Mouse (Mus musculus): ENCODE measurements around the gene Fermt3.
A peak's percentile ranks its signal among the peaks of the same experiment; 100 is the strongest.

Fermt3 gene

DNA sequence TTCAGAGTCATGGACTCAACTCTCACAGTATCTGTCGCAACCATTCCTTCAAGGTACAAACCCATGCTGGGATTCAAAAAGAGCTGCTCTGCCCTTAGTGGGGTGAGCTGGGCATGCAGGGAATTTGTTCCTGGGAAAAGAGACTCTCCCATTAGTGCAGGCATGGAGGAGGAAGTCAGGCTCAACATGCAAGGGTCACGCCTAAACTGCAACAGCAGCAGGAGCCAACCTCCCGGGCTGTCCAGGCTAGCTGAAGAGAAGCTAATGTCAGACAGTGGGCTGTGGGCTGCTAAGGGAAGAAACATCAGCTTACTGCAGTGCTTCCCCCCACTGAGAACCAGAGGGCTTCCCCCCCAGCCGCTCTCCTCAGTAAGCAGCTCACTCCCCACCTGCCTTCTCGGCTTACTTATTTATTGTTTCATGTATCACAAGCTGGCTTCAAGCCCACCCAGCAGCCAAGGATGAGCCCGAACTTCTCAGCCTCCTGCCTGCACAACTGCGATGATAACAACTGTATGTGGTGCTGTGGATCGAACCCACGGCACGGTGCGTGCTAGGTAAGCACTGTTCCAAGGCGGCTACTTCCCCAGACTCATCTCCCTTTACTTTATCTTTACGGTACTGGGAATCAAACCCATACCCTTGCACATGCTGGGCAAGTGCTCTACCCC, 46.9 kb downstream of the Fermt3 start:
- DNase-seq (ENCODE audit: low read depth, low spot score), result no peak

DNA sequence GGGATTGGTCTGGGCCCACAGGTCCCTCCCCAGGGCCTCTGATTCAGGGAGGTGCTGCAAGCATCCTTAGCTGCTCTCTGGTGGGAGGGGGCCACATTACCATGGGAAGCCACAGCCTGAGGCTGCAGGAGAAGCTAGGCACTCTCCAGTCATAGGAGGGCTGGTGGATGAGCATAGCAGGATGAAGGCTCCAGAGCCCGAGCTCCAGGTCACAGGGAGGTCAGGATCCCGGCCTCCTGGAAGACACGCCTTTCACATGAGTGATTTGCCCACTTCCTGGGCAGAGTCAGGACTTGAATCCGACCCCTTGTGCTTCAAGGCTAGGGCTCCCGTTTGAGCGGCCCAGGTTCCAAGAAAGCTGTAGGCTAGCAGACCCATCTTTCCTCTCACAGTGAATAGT, 47.6 kb downstream of the Fermt3 start:
- DNase-seq (ENCODE audit: low read depth, low spot score), result no peak

DNA sequence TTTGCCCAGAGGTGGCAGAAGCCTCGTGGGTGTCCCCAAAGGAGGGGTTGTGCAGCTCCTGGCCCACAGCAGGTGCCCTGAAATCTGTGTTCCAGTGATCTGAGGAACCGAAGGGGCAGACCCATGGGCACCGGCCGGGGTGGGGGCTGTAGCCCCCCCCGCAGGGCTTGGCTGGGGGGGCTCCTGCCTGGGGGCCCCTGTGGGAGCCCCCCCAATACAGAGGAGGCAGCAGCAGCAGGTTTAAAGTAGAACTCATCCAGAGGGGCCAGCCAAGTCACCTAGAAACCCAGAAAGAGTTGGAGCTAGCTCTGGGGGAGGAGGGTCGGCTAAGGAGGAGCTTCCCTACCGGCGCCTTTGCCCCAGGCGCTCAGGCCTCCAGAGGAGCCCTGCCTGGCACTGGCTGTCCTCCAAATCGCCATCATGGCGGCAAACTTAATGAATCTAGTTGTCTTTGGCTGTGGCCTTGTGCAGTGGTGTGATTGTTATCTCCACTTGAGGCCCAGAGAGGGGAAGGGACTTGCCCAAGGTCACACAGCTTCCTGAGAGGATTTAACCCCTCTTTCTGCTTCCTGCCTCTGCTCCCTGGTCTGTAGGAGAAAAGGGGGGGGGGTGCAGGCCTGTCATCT, 48.7 kb downstream of the Fermt3 start:
- DNase-seq (ENCODE audit: low read depth, low spot score), result no peak

DNA sequence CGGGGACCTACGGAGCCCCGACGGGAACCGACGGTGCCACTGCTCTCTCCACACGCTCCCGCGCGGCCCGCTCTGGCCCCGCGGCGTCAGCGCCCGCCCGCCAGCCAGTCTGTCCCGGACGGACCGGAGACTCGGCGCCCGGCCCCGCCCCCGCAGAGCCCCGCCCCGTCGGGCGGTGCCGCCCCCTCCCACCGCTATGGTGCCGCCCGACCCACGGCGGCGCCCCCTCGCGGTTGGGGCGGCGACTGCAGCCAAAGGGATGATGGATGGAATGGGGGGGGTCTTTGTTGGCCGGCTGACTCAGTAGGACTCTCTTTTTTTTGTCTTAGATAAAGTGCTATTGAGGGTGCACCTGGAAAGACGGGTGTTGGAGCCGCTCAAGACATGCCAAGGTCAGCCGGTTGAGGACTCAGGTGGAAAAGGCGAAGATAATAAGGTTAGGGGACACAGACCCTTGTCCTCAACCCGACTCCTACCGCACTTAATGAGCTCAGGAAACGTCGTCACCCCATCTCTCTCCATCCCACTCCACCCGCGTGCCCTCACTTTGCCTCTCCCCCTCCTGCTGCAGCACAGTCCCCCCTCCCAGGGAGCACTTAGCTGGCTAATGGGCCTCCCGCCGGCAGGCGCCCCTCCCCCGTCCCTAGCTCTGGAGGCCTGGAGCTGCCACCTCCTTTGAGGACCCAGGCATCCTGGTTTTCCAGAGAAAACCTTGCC, 49.4 kb downstream of the Fermt3 start:
- DNase-seq (ENCODE audit: low read depth, low spot score), result no peak

DNA sequence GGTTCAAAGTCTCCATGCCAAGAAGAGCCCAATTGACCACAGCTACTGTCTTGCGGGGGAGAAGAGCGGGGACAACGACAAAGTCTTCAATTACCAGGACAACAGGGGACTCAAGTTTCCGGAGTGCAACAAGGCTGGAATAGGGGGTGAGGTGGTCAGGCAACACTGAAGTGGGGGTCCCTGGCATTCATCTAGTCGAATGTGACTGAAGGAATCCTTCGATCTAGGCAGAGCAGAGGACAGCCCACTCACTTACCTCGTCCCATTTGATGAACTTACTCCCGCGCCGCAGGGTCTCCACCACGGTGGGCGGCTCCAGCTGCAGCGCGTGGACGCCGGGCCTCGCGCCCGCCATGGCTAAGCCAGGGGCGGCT, 50.0 kb downstream of the Fermt3 start:
- DNase-seq (ENCODE audit: low read depth, low spot score), result no peak

DNA sequence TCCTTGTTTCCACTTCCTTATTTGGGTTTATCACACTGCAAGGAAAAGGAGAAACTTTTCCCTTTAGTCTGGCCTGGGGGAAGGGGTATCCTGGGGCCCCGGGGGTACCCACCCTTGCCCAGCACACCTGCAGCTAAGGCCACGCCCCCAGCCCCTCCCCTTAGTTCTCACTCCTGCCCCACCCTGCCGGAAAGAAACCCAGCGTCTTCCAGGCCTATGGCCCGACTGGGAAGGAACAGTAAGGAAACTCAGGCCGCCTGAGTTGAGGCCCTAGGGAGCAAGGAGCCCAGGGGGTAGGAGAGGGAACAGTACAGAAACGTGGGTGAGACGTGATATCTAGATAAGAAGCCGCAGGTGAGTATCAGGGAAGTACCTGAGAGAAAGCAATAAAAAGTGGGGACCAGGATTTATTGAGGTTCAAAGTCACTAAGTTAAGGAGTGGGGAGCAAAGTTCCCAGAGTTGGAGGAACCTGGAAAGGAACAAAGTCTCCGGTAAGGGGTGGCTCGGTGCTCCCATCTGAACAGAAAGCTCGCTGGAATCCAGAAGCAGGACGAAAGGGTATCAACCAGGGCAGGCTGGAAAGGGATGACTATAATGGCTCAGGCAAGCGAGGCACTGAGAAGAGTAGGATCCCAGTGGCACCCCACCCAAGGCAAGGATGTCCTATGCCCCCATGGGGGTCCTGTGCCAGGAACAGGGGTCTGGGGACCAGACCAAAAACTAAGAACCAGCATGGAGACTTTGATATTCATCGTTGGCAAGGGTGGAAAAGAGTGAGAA, 50.6 kb downstream of the Fermt3 start:
- no peak for DNase-seq (ENCODE audit: low read depth, low spot score)

DNA sequence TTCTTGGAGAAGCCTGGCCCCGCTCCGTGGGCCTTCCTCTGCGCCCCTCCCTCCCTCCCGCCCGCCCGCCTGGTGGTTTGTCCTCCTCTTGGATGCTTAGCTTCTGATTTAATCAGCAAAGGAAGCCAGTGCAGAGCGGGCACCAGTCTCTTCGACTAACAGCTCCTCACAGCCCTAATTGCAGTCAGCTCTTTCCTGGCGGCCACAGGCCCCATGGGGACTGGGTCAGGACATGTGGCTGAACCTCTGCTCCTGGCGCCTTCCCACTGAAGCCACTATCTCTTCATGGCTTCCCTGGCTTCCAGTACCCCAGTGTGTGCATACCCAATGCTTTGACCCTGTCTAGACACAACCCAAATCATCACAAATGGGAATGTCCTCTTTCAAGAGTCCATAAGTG, 62.8 kb downstream of the Fermt3 start:
- DNase-seq (ENCODE audit: low read depth, low spot score), result no peak

DNA sequence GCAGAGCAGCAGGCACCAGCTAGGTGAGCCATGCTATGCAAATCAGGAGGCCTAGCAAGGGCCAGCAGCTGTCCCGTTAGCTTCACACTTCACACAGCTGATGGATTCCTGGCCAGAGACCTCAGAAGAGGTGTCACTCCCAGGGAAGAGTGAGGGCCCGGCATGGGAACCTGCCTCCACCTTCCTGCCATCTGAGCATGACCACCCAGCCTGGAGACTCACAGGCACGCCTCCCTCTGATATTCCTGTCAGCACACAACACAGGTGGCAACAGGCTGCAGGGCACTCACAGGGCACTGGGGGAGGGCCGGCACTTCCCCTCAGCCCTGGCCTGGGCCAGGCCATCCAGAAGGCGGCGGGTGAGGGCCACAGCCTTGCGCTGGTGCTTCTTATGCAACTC, 63.8 kb downstream of the Fermt3 start:
- no peak for DNase-seq (ENCODE audit: low read depth, low spot score)

DNA sequence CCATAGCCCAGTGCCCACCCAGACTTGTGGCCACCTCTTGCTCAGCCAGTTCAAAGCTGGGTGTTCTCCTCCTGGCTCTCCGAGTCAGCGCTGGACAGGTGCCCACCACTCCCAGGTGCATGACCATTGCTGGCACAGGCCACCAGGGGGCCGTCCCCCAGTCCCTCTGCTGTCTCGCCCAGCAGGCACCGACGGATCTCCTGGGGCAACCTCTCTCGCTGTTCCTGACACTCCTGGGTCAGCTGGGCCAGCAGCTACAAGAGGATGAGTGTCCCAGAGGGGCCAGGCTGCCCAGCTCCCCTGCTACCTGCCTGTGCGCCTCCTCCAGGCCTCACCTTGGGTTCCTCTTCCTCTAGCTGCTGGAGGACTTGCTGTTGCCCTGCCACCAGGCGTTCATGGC, 65.2 kb downstream of the Fermt3 start:
- DNase-seq (ENCODE audit: low read depth, low spot score), result no peak

DNA sequence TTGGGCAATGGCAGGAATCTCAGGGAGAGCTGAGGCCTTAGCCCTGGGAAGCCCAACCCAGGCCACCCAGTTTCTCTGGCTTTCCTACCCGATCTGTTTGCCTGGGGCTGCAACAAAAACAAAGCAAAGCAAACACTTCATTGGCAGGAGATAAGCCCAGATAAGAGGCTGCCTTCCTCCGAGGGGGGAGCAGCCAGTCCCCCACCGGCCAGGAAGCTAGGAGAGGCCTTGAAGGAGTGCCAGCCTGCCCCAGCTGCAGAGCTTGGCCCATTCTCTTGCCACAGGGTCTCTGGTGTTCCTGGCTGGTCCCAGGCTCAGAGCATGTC, 66.6 kb downstream of the Fermt3 start:
- DNase-seq (ENCODE audit: low read depth, low spot score), result no peak

DNA sequence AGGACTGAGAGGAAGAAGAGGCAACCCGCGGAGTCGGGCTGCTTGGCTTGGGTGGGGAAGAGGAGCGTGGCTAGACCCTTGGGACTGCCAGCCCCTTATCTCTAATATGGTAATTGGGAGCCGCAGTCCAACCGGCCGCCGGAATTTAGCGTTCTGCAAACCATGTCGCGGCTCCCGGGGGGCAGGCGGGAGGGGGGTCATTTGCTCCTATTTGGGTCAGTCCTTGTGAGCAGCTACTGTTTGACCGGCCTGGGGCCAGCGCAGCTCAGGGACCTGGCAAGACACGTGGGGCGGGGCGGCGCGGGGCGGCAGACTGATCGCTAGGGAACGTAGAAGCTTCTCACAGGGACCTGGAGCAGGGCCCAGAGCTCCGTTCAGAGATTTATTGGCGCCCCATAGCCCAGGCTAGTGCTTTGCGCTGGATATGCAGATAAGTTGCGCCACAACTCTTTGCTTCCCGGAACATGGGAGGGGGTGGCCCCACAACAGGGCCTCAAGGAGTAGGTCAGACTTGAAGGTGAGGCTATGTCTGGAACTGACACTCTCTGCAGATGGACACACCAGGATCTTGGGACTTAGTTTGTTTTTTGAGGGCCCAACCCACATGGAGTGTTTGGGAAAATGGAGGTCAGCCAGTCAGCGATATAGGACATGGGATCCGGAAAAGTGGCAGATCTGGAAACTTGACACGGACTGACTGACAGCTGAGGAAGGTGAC, 67.1 kb downstream of the Fermt3 start:
- no peak for DNase-seq (ENCODE audit: low read depth, low spot score)

DNA sequence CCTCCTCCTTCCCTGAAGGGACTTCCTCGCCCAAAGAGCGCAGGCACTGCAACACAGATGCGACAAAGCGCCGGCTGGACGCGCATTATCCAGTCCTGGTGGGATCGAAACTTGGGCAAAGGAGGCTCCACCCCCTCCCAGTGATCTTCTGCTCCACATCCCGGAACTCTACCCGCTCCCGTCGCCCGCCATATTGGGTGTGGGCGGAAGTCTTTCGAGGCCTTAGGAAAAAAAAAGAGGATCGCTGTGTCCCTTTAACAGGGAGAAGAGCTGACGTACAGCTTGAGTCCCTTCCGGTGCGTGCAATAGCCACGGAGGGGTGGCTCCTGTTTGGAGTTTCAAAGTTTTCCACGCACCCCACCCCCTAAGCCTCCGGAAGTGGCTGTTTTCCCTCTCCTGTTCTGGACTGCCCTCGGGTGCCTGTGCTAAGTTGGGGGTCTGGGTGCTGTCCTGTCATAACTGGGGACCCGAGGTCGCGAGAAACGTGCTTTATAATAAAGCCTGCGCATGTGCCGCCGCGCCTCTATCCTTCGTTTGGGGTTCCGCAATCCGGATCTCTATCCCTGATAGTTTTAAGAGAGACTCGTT, 67.8 kb downstream of the Fermt3 start:
- peak; percentile 69 for DNase-seq (ENCODE audit: low read depth, low spot score)

DNA sequence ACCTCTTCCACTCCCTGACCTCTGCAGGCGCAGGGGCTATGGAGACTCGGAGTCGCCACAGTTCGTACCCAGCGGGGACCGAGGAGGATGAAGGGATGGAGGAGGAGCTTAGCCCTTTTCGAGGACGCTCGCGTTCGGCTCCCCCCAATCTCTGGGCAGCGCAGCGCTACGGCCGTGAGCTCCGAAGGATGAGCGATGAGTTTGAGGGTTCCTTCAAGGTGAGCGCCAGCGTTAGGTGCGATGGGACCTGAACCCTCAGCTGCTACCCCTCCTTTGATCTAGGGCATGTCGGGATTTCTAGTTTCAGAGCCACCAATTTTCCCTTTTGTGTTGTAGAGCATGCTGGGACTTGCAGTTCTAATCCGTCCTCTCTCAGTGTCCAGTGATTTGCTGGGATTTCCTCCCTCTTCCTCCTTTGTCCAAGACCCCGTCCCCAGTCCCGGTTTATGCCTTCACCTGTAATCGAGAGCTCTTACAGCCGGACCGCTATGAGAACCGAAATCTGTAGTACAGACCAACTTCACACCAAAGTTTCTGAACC, 68.6 kb downstream of the Fermt3 start:
- DNase-seq (ENCODE audit: low read depth, low spot score), result no peak

DNA sequence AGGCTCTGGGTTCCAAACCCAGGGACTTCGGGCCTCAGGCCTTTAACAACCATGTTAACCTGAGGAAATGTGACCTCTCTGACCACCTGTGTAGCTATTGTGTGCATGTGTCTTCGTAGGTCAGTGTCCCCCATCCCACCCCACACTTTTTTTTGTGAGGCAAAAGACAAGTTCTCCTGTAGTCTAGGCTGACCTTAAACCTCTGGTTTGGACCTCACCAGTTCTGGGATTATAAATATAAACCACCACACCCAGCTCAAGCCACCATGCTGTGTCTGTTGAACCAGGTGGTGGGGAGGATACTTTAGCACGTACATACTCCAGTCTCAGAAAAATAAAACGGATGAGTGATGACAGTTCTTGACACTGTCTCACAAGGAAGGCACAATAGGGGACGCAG, 69.3 kb downstream of the Fermt3 start:
- DNase-seq (ENCODE audit: low read depth, low spot score), result no peak

DNA sequence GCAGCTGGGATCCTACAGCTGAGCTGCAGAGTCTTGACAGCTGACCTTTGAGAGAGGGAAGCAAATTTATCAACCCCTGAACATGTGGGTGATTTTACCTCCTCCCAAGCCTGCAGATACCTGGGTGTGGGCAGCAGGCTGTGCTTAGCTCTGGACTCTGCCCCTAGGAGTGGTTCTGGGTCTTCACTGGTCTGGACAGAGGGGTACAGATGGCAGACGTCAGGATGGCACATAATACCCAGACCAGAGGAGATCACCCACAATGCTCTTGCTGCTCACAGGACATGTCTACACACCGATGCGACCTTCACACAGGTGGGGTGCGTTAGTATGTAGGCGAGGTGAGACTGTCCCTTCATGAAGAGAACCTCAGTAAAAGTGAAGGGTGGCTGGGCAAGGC, 69.7 kb downstream of the Fermt3 start:
- DNase-seq (ENCODE audit: low read depth, low spot score), result no peak
